Mouse (Mus musculus): ENCODE measurements around the gene 9130230L23Rik. TPM values are rescaled to one million over a fixed set of nuclear protein-coding genes. Genes with fewer than 3 reads are reported as not detected.

9130230L23Rik gene
- 1.6 and 1.8 TPM in 2 replicates for polyA plus RNA-seq (2012; rRNA removed)

GRCm38 (mm10) chr5:66004134-66004925 is at the start of gene 9130230L23Rik:
9130230L23Rik (minus strand) TSS chr5:66004285.

GRCm38 (mm10) chr5:65934783-65935182 is 69.3 kb downstream of the 9130230L23Rik start, which contains the start of gene Chrna9:
Chrna9 (plus strand) TSS chr5:65934921.

Other genes starting within 250 kb of the 9130230L23Rik start
- gene N4bp2, start 240.8 kb downstream of the 9130230L23Rik start, polyA plus RNA-seq (2012; rRNA removed) = 3.9 and 4.2 TPM in 2 replicates
- gene Rhoh, start 143.1 kb downstream of the 9130230L23Rik start, polyA plus RNA-seq (2012; rRNA removed) = 1.2 and 1.6 TPM in 2 replicates
- not detected in 2 replicates for gene Chrna9, start 69.4 kb downstream of the 9130230L23Rik start, polyA plus RNA-seq (2012; rRNA removed)
- 185 and 204 TPM in 2 replicates for gene Rbm47, start 168.8 kb upstream of the 9130230L23Rik start, polyA plus RNA-seq (2012; rRNA removed)

Measured in colon, adult 2 months (tissue).